Mouse (Mus musculus) CD4-positive, CD25-positive, alpha-beta regulatory T cell, adult 9 weeks (primary cell): ENCODE data around the gene Med12. TPM values are rescaled to one million over a fixed set of nuclear protein-coding genes. Genes with fewer than 3 reads are reported as not detected.

Experiments used
- polyA plus RNA-seq: library from polyadenylated mRNA; unstranded; fragments of 100-300 nt; shearing (Covaris generic); gene quantifications from one replicate; pipeline ENCODE4 v1.2.1, GENCODE M21; 2017

Med12 gene
- polyA plus RNA-seq, result 102 TPM

GRCm38 (mm10) chrX:101273875-101274738, at the start of gene Med12:
Gene Med12, plus strand, starts transcription at chrX:101274030.

GRCm38 (mm10) chrX:101253952-101254729, 19.7 kb upstream of the Med12 start, which contains the start of gene Foxo4:
Gene Foxo4, plus strand, starts transcription at chrX:101254528.

GRCm38 (mm10) chrX:101263892-101264291, 9.9 kb upstream of the Med12 start, which contains the start of gene Gm614:
Gene Gm614, minus strand, starts transcription at chrX:101263992.

GRCm38 (mm10) chrX:101268025-101268754, 5.6 kb upstream of the Med12 start, which contains the start of gene Il2rg:
Gene Il2rg, minus strand, starts transcription at chrX:101268255.

GRCm38 (mm10) chrX:101268755-101269124, 5.1 kb upstream of the Med12 start, which contains the start of gene Gm20489:
Gene Gm20489, minus strand, starts transcription at chrX:101269023.

GRCm38 (mm10) chrX:101299055-101299454, 25.2 kb downstream of the Med12 start, which contains the start of gene Nlgn3:
Gene Nlgn3, plus strand, starts transcription at chrX:101299168.

Other genes starting within 250 kb of the Med12 start
- gene Tex11, start 214.4 kb upstream of the Med12 start, polyA plus RNA-seq, result not detected
- 0.60 TPM for gene Slc7a3, start 188.0 kb upstream of the Med12 start, polyA plus RNA-seq
- gene Snx12, start 51.5 kb upstream of the Med12 start, polyA plus RNA-seq, result 68.7 TPM
- 2.9 TPM for gene Foxo4, start 19.5 kb upstream of the Med12 start, polyA plus RNA-seq
- 6.9 TPM for gene Gm614, start 10.0 kb upstream of the Med12 start, polyA plus RNA-seq
- gene Il2rg, start 5.8 kb upstream of the Med12 start, polyA plus RNA-seq, result 1,663 TPM
- not detected for gene Gm20489, start 5.0 kb upstream of the Med12 start, polyA plus RNA-seq
- 0.06 TPM for gene Nlgn3, start 25.1 kb downstream of the Med12 start, polyA plus RNA-seq
- gene Gjb1, start 102.3 kb downstream of the Med12 start, polyA plus RNA-seq, result not detected
- 24.1 TPM for gene Zmym3, start 146.8 kb downstream of the Med12 start, polyA plus RNA-seq
- 327 TPM for gene Nono, start 155.3 kb downstream of the Med12 start, polyA plus RNA-seq
- gene Itgb1bp2, start 175.1 kb downstream of the Med12 start, polyA plus RNA-seq, result 1.1 TPM